Mouse (Mus musculus): ENCODE results near the gene Nhsl2. TPM values are rescaled to one million over a fixed set of nuclear protein-coding genes. Genes with fewer than 3 reads are reported as not detected.

Nhsl2 gene
- total RNA-seq, 2 experiments from 2014 or later, result 37.0 to 38.0 TPM

GRCm38 (mm10) chrX:102119042-102119864 lies 270.1 kb downstream of the Nhsl2 start, which contains the start of gene Pin4:
TSS of gene Pin4 (plus strand) at chrX:102119447.
- peak within 1 kb of the TSS; percentile 77 for H3K27ac ChIP-seq
- intact Hi-C loops (cut with DNase I), result loop anchor here (5.0 kb wide), 1 partner anchor 167 kb away; no protein-coding TSS in a partner anchor
- peak within 1 kb of the TSS; percentile 62 for H3K4me3 ChIP-seq
- TF ChIP-seq CTCF (IDR thresholded peaks at IDR 0.05), result peak; percentile 21
- peak; percentile 83 to 88 for DNase-seq (ENCODE audit: extremely low spot score in 1 of 2, low spot score in 2 of 2)

- no peak for TF ChIP-seq CTCF (IDR thresholded peaks at IDR 0.05)
- DNase-seq (ENCODE audit: extremely low spot score in 1 of 2, low spot score in 2 of 2), result no peak
- intact Hi-C loops (cut with DNase I), result no loop called here
- no peak overlapping the region for H3K27ac ChIP-seq
- H3K4me3 ChIP-seq, result no peak overlapping the region
Observed at GRCm38 (mm10) chrX:102121321-102121720, 272.1 kb downstream of the Nhsl2 start.

GRCm38 (mm10) chrX:102141157-102141556 lies 292.0 kb downstream of the Nhsl2 start:
- TF ChIP-seq CTCF (IDR thresholded peaks at IDR 0.05), result no peak
- DNase-seq (ENCODE audit: extremely low spot score in 1 of 2, low spot score in 2 of 2), result no peak
- no peak overlapping the region for H3K4me3 ChIP-seq

More at GRCm38 (mm10) chrX:102141157-102141556, 292.0 kb downstream of the Nhsl2 start:
- intact Hi-C loops (cut with DNase I), result no loop called here
- H3K27ac ChIP-seq, result no peak overlapping the region

Small RNA genes within 50 kb of the gene (microRNA-seq; reads per million reads assigned to microRNA genes)
- gene Gm27843, result 0 reads per million in 2 experiments

Other genes starting within 250 kb of the Nhsl2 start
- gene Ogt, start 209.3 kb upstream of the Nhsl2 start, total RNA-seq (2021), result 100 to 1,000 TPM; 232 to 236 TPM
- not detected for gene Cxcr3, start 115.1 kb upstream of the Nhsl2 start, total RNA-seq (2021)
- under 1 TPM in 1 of 2 experiments, not detected in 1; 0.30 TPM for gene Gm4779, start 55.0 kb upstream of the Nhsl2 start, total RNA-seq (2021)
- not detected for gene 8030474K03Rik, start 54.7 kb upstream of the Nhsl2 start, total RNA-seq (2021)
- 10 to 100 TPM; 20.2 to 25.7 TPM for gene Rtl5, start 221.9 kb downstream of the Nhsl2 start, total RNA-seq (2021)